Mouse (Mus musculus) liver, embryonic 14.5 days (tissue): ENCODE results near the gene Tns1. TPM values are rescaled to one million over a fixed set of nuclear protein-coding genes. Genes with fewer than 3 reads are reported as not detected.

Experiments used
- ATAC-seq: fragments of 200-750 bp; cut with Nextera tagmentation; 2 replicates; pipeline ENCODE4 v1.8.0; 2017; ENCODE audit warnings: moderate number of reproducible peaks, mild to moderate bottlenecking, moderate library complexity; ENCODE audit not compliant: insufficient read depth
- DNase-seq, 3 experiments: peaks; one replicate each; pipeline ENCODE4 v3.0.0-alpha.2; 2012 to 2013; ENCODE audit warnings: low read depth in 3 of 3, low spot score in 3 of 3
- H3K27ac ChIP-seq: fragments of 300-500 bp; sonication (generic); 2 replicates; pipeline ENCODE4 v1.5.1; 2014; ENCODE audit warnings: moderate library complexity, mild to moderate bottlenecking, control low read depth, inconsistent platforms
- H3K27me3 ChIP-seq: fragments of 300-500 bp; sonication (generic); 2 replicates; pipeline ENCODE4 v1.6.1; 2014; ENCODE audit warnings: mild to moderate bottlenecking, low read length, moderate library complexity; ENCODE audit not compliant: control insufficient read depth, insufficient read depth
- H3K36me3 ChIP-seq: fragments of 300-500 bp; sonication (generic); replicated peaks from 2 replicates; pipeline ENCODE4 v1.6.1; 2014; ENCODE audit warnings: low read depth; ENCODE audit not compliant: control insufficient read depth, insufficient read depth
- H3K4me1 ChIP-seq, 2 experiments: fragments of 200-500 bp in 1 of 2; fragments of 300-500 bp in 1 of 2; sonication (generic) in 1 of 2; replicated peaks; 2 replicates each; pipeline ENCODE4 v1.6.1; 2012 to 2014; ENCODE audit warnings: antibody characterized with exemption in 1 of 2, inconsistent platforms in 1 of 2, low read length in 1 of 2; ENCODE audit not compliant: control insufficient read depth in 2 of 2, insufficient read depth in 2 of 2
- H3K4me2 ChIP-seq: fragments of 300-500 bp; sonication (generic); 2 replicates; pipeline ENCODE4 v1.6.1; 2014; ENCODE audit warnings: low read depth, mild to moderate bottlenecking, control low read depth, moderate library complexity
- H3K4me3 ChIP-seq, 2 experiments: fragments of 200-500 bp in 1 of 2; fragments of 300-500 bp in 1 of 2; sonication (generic) in 1 of 2; 2 replicates each; pipeline ENCODE4 v1.5.1; 2012 to 2014; ENCODE audit warnings: low read depth in 2 of 2, low read length in 2 of 2, mild to moderate bottlenecking in 2 of 2, control low read depth in 1 of 2, inconsistent platforms in 1 of 2, moderate library complexity in 1 of 2; ENCODE audit not compliant: insufficient read depth in 1 of 2
- H3K9ac ChIP-seq: fragments of 300-500 bp; sonication (generic); replicated peaks from 2 replicates; pipeline ENCODE4 v1.6.1; 2014; ENCODE audit warnings: mild to moderate bottlenecking, control low read depth, moderate library complexity
- H3K9me3 ChIP-seq: fragments of 300-500 bp; sonication (generic); 2 replicates; pipeline ENCODE4 v1.6.1; 2016; ENCODE audit warnings: low read length, mixed read lengths; ENCODE audit not compliant: control insufficient read depth
- CTCF ChIP-seq: IDR thresholded peaks from 2 replicates; pipeline ENCODE4 v1.5.1; 2016; ENCODE audit warnings: antibody characterized with exemption, low read depth, control low read depth
- EP300 ChIP-seq: IDR thresholded peaks from 2 replicates; pipeline ENCODE4 v1.6.1; 2016; ENCODE audit warnings: antibody characterized with exemption, low read depth
- WGBS: fragments of 180-500 bp; shearing (Covaris S2); extraction: QIAGEN DNeasy Blood & Tissue Kit; methylation state at CpG from one replicate; pipeline ENCODE4 v1.1.7; 2014; ENCODE audit not compliant: insufficient replicate concordance; 5-methylcytosine and 5-hydroxymethylcytosine counted together
- polyA plus RNA-seq, 2 experiments: library from polyadenylated mRNA; depleted of rRNA in 1 of 2; stranded (reverse) in 1 of 2; unstranded in 1 of 2; fragments of >200 nt; fragmentation: Nextera tagmentation in 1 of 2; extraction: Ambion mirVana in 1 of 2; gene quantifications; 2 replicates each; pipeline versions ENCODE4 v1.2.1 to v1.2.3; 2012 to 2014

The Tns1 gene
- polyA plus RNA-seq, 2 experiments, result 7.2 to 15.7 TPM

DNA sequence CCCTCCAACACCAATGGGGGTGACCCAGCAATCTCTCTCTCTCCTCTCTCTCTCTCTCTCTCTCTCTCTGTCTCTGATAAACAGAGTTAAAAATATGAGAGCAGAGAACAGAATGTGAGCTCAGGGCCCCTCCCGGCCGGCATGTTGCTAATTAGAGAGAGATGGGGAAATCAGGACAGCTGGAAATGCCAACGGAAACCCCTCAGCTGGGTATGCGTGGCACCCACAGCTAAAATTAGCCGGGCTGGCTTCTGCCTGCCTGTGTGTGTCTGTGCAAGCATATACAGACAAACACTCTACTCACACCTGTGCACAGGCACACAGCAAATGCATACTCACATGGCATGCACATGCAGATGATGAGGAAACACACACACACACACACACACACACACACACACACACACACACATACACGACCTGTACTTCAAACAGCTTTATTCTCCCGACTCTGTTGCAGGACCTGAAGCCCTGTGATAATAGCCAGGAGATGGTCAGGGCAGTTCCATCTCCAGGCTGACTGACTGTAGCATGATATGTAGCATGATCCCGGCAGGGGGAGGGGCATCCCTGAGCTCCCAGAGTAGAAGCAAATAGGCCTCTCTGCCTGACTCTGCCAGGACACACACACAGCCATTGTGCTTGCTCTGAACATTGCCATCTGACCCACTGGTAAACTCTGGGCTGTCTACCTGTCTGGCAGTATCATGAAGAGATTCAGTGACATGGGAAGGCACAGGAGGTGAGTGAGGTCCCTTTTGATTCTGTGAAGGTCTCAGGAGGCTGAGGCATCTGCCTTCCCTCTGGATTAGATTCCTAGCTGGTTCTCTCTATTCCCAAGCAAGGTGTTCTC, 208.8 kb downstream of the Tns1 start:
- 54% methylated on average over 7 of the region's 8 CpGs for WGBS
- DNase-seq (no peak), ATAC-seq (no peak)
- no peaks in the 10 kb centered on the region for H3K4me1 ChIP-seq
- H3K4me3 ChIP-seq, result no peak overlapping the region
- no peak overlapping the region for H3K4me2 ChIP-seq
- no peak overlapping the region for H3K27ac ChIP-seq
- no peaks in the 10 kb centered on the region for H3K9me3 ChIP-seq
- no peaks in the 10 kb centered on the region for H3K27me3 ChIP-seq
- H3K36me3 ChIP-seq, result peaks cover 3% of the 10 kb centered on the region
- TF ChIP-seq EP300 (no peak), CTCF (no peak)
- H3K9ac ChIP-seq, result no peak overlapping the region

DNA sequence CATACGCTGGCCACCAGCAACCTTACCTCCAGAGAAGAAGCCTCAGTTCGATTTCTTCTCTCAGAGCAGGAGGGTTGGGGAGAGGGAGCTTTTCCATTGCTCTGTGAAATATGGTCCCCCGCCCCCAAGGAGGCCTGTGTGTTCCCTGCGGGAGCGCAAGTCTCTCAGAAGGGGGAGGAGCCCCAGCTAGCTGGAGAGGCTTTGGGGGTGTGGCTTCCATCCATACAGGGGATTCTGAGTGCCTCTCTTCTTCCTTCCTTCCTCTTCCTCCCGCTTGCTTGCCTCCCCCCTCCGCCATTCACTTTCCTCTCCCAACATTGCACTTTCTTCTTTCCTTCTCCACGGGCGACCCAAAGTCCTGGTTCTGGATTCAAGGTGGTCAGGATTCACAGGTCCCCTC, 210.2 kb downstream of the Tns1 start:
- Histone ChIP-seq H3K36me3 (peaks cover 3% of the 10 kb centered on the region), H3K4me2 (no peak overlapping the region), H3K27ac (no peak overlapping the region), H3K9ac (no peak overlapping the region), H3K27me3 (no peaks in the 10 kb centered on the region), H3K9me3 (no peaks in the 10 kb centered on the region), H3K4me1 (no peaks in the 10 kb centered on the region), H3K4me3 (no peak overlapping the region)
- ATAC-seq, result no peak
- TF ChIP-seq EP300, result no peak
- TF ChIP-seq CTCF, result no peak
- no peak for DNase-seq
- 24% methylated on average over 9 of the region's 9 CpGs for WGBS

DNA sequence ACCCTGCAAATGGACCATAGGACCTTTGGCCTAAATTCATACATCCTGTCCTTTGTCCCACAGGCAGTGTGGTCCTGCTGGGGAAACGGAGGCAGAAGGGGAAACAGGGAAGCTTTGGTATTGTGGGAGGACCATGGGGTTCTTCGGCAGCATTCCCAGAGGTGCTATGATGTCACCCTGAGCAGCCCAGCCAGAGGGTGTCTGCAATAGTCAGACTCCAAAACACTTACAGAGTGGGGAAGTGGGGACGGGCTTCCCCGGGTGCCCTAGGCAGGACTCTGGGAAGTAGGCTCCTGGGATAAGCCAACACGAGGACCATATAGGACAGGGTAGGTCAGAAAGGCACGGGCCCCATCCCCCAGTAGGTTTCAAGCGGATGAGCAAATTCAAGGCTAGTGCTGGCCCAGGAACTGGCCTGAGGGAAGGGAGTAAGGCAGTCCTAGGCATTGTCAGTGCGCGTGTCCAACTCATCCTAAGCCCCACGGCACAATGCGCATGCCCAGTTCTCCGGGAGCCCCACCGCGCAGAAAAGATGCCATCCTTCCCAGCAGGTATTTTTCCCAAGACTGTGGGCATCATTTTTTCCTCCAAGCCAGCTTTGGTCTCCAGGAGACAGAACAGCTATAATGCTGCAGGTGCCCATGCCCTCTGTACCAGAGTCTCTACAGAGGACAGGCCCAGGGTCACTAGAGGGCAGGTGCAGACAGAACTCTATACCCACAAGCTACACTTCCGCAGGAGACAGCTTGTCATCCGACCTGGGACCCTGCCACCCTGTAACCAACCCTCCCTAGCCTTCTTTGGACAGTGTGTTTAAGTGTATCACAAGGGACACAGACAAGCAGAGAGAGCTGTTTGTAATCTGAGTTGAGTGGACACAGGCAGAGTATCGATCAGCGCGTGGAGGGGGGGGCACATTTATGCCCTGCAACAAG, 210.9 kb downstream of the Tns1 start:
- Histone ChIP-seq H3K27ac (no peak overlapping the region), H3K9me3 (no peaks in the 10 kb centered on the region), H3K4me1 (no peaks in the 10 kb centered on the region), H3K4me3 (no peak overlapping the region), H3K36me3 (peaks cover 3% of the 10 kb centered on the region), H3K4me2 (no peak overlapping the region), H3K27me3 (no peaks in the 10 kb centered on the region), H3K9ac (no peak overlapping the region)
- TF ChIP-seq CTCF, result no peak
- no peak for TF ChIP-seq EP300
- ATAC-seq, result no peak
- WGBS, result 68% methylated on average over 19 of the region's 19 CpGs
- DNase-seq, result no peak

DNA sequence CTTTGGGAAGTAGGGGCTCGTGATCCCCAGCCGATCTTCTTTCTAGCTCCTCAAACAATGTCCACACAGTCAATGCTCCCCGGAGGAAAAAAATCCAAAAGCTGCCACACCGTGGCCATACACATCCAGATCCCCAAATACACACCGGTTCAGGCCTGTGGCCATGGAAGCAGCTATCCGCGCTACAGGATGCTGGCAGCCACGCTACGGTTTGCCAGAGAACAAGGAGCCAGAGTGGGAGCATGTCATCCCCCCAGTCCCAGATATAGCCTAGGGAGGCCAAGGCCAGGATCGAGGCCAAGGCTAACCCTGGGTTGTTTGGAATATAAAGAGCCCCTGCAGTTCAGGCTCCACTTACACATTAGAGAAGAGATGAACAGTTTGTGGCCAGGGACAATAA, 211.8 kb downstream of the Tns1 start:
- 81% methylated on average over 10 of the region's 10 CpGs for WGBS
- no peak overlapping the region for H3K27ac ChIP-seq
- no peaks in the 10 kb centered on the region for H3K4me1 ChIP-seq
- TF ChIP-seq CTCF (no peak), EP300 (no peak)
- DNase-seq, result no peak
- peaks cover 3% of the 10 kb centered on the region for H3K36me3 ChIP-seq
- no peaks in the 10 kb centered on the region for H3K9me3 ChIP-seq
- no peak for ATAC-seq
- no peak overlapping the region for H3K4me3 ChIP-seq
- H3K9ac ChIP-seq, result no peak overlapping the region
- H3K27me3 ChIP-seq, result no peaks in the 10 kb centered on the region
- no peak overlapping the region for H3K4me2 ChIP-seq

DNA sequence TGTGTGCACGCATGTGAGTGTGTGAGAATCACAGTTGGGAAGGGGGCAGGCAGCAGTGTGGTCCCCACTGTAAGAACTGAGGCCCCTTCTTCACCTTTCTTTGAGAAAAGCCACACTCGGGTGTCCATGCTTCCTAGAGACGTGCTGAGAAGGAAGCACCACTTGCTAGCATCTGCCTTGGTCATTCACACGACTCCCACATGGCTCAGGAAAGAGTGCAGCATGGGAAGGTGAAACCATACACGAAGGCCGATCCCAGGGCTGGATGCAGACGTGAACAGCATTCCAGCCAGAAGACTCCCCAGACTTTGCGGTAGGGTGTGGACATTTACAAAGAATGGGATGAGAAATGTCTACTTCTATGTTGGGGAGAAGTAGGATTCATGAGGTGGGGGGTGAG, 212.3 kb downstream of the Tns1 start:
- no peak for TF ChIP-seq EP300
- TF ChIP-seq CTCF, result no peak
- H3K9ac ChIP-seq, result no peak overlapping the region
- H3K27ac ChIP-seq, result no peak overlapping the region
- DNase-seq (no peak), ATAC-seq (no peak)
- no peak overlapping the region for H3K4me2 ChIP-seq
- no peaks in the 10 kb centered on the region for H3K27me3 ChIP-seq
- H3K4me3 ChIP-seq, result no peak overlapping the region
- H3K36me3 ChIP-seq, result peaks cover 3% of the 10 kb centered on the region
- no peaks in the 10 kb centered on the region for H3K9me3 ChIP-seq
- no peaks in the 10 kb centered on the region for H3K4me1 ChIP-seq
- WGBS, result 65% methylated on average over 8 of the region's 8 CpGs
